Mouse (Mus musculus) stomach, embryonic 16.5 days (tissue): ENCODE data around the gene Naa80. TPM values are rescaled to one million over a fixed set of nuclear protein-coding genes. Genes with fewer than 3 reads are reported as not detected.

Source experiments
- ATAC-seq: fragments of 200-750 bp; cut with Nextera tagmentation; 2 replicates; pipeline ENCODE4 v1.8.0; 2017; ENCODE audit warnings: moderate number of reproducible peaks, moderate TSS enrichment; ENCODE audit not compliant: insufficient read depth, low FRiP score
- H3K27ac ChIP-seq: fragments of 300-500 bp; sonication (generic); 2 replicates; pipeline ENCODE4 v1.5.1; 2014; ENCODE audit warnings: low read length
- H3K27me3 ChIP-seq: fragments of 300-500 bp; sonication (generic); 2 replicates; pipeline ENCODE4 v1.6.1; 2014; ENCODE audit warnings: low read length, control low read depth, mixed read lengths; ENCODE audit not compliant: control insufficient read depth, insufficient read depth
- H3K36me3 ChIP-seq: fragments of 300-500 bp; sonication (generic); 2 replicates; pipeline ENCODE4 v1.6.1; 2014; ENCODE audit warnings: low read length; ENCODE audit not compliant: control insufficient read depth, insufficient read depth
- H3K4me1 ChIP-seq: fragments of 300-500 bp; sonication (generic); 2 replicates; pipeline ENCODE4 v1.6.1; 2014; ENCODE audit warnings: low read length, control low read depth, mixed read lengths; ENCODE audit not compliant: control insufficient read depth, insufficient read depth
- H3K4me2 ChIP-seq: fragments of 300-500 bp; sonication (generic); 2 replicates; pipeline ENCODE4 v1.6.1; 2014; ENCODE audit warnings: low read depth, low read length, mixed read lengths
- H3K4me3 ChIP-seq: fragments of 300-500 bp; sonication (generic); replicated peaks from 2 replicates; pipeline ENCODE4 v1.5.1; 2014; ENCODE audit warnings: mild to moderate bottlenecking, low read length
- H3K9ac ChIP-seq: fragments of 300-500 bp; sonication (generic); 2 replicates; pipeline ENCODE4 v1.6.1; 2014; ENCODE audit warnings: low read length
- H3K9me3 ChIP-seq: fragments of 300-500 bp; sonication (generic); replicated peaks from 2 replicates; pipeline ENCODE4 v1.6.1; 2016; ENCODE audit warnings: low read length, control low read depth; ENCODE audit not compliant: control insufficient read depth
- WGBS: fragments of 180-500 bp; shearing (Covaris S2); extraction: QIAGEN DNeasy Blood & Tissue Kit; methylation state at CpG from one replicate; pipeline ENCODE4 v1.1.7; 2014; 5-methylcytosine and 5-hydroxymethylcytosine counted together
- polyA plus RNA-seq: library from polyadenylated mRNA; unstranded; fragments of >200 nt; fragmentation: Nextera tagmentation; extraction: Ambion mirVana; gene quantifications from 2 replicates; pipeline ENCODE4 v1.2.1, GENCODE M21; 2015

Naa80 gene
- polyA plus RNA-seq, 1 experiment from 2014 or later, result 17.4 TPM

GRCm38 (mm10) chr9:107594281-107595062 lies 15.8 kb downstream of the Naa80 start:
- Histone ChIP-seq H3K27ac (no peak overlapping the region), H3K36me3 (peaks cover 22% of the 10 kb centered on the region), H3K4me2 (no peak overlapping the region), H3K27me3 (no peaks in the 10 kb centered on the region), H3K4me3 (no peak overlapping the region), H3K9ac (no peak overlapping the region), H3K9me3 (no peaks in the 10 kb centered on the region), H3K4me1 (peaks cover 10% of the 10 kb centered on the region)
- 74% methylated on average over 8 of the region's 8 CpGs for WGBS
- no peak for ATAC-seq

DNA sequence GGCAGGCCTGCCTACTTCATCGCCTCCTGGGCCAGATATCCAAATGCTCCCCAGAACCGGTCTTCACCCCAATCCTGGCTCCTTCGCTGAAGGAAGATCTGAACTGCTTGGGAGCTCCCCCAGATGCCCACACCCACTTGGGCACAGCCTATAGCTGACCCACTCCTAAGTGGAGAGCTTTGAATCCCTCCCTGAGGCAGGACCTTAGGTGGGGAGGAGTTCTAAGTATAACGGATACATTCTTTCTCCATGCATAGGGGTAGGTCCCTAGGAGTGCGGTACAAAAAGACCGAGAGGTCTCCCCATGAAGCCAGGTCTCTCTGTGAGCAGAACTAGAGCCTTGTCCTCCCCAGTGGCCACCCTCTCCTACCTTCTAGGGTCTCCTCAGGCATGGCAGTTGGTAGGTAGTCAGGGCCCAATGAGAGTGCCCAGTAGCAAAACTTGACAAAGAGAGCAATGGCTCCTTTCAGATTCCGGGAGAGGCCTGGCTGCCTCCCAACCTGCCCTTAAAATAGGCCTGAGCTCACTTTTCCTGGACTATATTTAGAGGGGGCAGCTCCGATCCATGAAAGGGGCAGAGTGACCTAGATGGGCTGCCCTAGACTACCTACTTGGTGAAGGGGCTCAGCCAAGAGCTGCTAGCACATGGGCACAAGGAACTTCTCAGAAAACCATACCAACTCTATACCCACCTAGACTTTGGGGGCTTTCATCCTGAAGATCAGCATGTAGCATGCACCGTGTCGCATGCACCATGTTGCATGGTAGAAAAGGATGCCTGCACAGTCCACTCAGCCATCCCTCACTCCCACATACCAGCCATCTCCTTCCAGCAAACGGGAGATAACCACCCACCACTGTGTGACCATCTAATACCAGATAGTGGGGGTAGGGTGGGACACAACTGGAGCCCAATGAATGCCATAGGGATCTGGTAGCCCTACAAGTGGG lies 18.2 kb downstream of the Naa80 start:
- Histone ChIP-seq H3K27me3 (no peaks in the 10 kb centered on the region), H3K27ac (no peak overlapping the region), H3K4me1 (no peaks in the 10 kb centered on the region), H3K4me3 (no peak overlapping the region), H3K9me3 (no peaks in the 10 kb centered on the region), H3K9ac (no peak overlapping the region), H3K36me3 (peaks cover 7% of the 10 kb centered on the region; the same call in 1 of the 2 replicates), H3K4me2 (no peak overlapping the region)
- WGBS, result 85% methylated on average over 11 of the region's 11 CpGs
- no peak for ATAC-seq

- WGBS, result 62% methylated on average over 5 of the region's 5 CpGs
- Histone ChIP-seq H3K9ac (no peak overlapping the region), H3K9me3 (no peaks in the 10 kb centered on the region), H3K27me3 (no peaks in the 10 kb centered on the region), H3K4me1 (0 out of 2 replicates have a peak, but pooled peaks cover 4% of the 10 kb centered on the region), H3K4me2 (no peak overlapping the region), H3K4me3 (no peak overlapping the region), H3K27ac (no peak overlapping the region), H3K36me3 (no peaks in the 10 kb centered on the region)
- ATAC-seq, result no peak
Observed at GRCm38 (mm10) chr9:107598385-107598784, 19.7 kb downstream of the Naa80 start.

DNA sequence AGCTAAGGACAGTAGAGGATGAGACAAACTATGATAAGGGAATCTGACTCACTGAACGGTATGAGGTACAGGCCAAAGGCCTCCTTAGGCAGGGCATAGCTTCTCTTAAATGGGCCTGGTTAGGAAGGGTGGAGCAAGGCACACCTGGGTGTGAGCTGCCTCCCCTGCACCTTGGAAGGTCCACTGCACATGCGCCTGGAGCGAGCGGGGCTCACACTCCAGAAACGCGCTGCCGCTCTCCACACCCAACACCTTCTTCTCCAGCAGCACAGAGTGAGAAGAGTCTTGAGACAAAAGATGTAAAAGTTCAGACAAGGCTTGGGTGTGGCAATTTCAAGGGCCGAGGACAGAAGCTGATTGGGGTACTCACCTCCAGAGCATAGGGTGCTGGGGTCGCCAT lies 20.7 kb downstream of the Naa80 start:
- Histone ChIP-seq H3K36me3 (no peaks in the 10 kb centered on the region), H3K9me3 (no peaks in the 10 kb centered on the region), H3K27me3 (no peaks in the 10 kb centered on the region), H3K4me2 (no peak overlapping the region), H3K4me3 (no peak overlapping the region), H3K27ac (no peak overlapping the region), H3K9ac (no peak overlapping the region), H3K4me1 (peaks cover 4% of the 10 kb centered on the region; the same call in 1 of the 2 replicates)
- ATAC-seq, result no peak
- 81% methylated on average over 9 of the region's 9 CpGs for WGBS

DNA sequence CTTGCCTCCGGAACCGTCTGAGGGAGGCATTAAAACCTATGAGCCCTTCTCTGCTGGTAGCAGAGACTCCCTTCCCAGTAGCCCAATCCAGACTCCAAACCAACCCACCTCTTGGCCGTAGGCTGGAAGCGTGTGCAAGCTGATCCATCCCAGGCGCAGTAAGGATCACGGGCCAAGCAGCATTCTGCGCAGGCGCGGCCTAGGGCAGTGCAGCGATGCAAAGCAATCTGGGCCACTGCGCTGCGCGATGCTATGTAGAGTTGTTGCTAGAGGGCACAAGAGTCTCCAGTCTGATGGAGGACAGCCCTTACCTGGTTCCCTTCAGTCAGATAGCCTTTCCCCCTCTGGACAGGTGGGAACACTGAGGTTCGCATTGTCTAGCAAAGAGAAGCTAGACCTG lies 21.2 kb downstream of the Naa80 start:
- 68% methylated on average over 14 of the region's 14 CpGs for WGBS
- H3K4me2 ChIP-seq, result no peak overlapping the region
- ATAC-seq, result no peak

DNA sequence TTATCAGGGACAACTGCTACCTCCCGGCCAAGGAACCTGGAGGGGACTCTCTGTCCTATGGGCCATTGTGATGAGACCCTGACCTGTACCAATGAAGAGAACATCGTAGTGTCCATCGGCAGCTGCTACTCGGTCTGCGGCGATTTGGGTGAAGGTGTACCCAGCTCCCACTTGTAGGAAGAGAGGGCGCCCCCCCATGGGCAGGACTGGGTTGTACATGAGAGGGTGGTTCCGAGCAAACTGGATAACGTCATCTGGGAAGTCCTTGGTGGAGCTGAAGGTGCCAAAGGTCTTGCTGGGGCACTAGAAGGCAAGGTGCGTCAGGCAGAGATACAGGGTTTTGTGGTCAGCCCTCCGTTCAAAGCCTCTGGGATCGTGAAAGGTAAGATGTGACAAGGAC lies 22.1 kb downstream of the Naa80 start:
- WGBS, result 74% methylated on average over 12 of the region's 12 CpGs

More for the DNA sequence above, 21.2 kb downstream of the Naa80 start:
- peaks cover 9% of the 10 kb centered on the region; the same call in 1 of the 2 replicates for H3K4me1 ChIP-seq
- H3K36me3 ChIP-seq, result no peaks in the 10 kb centered on the region
- no peak overlapping the region for H3K4me3 ChIP-seq
- no peaks in the 10 kb centered on the region for H3K27me3 ChIP-seq
- no peak overlapping the region for H3K27ac ChIP-seq
- H3K9me3 ChIP-seq, result no peaks in the 10 kb centered on the region
- H3K9ac ChIP-seq, result no peak overlapping the region; the same call in 1 of the 2 replicates

GRCm38 (mm10) chr9:107601275-107601674 lies 22.6 kb downstream of the Naa80 start:
- H3K4me3 ChIP-seq, result no peak overlapping the region
- H3K36me3 ChIP-seq, result no peaks in the 10 kb centered on the region
- no peaks in the 10 kb centered on the region for H3K9me3 ChIP-seq
- ATAC-seq, result no peak
- H3K27me3 ChIP-seq, result no peaks in the 10 kb centered on the region
- H3K27ac ChIP-seq, result no peak overlapping the region
- H3K4me2 ChIP-seq, result no peak overlapping the region
- H3K9ac ChIP-seq, result no peak overlapping the region
- 79% methylated on average over 11 of the region's 11 CpGs for WGBS
- H3K4me1 ChIP-seq, result peaks cover 14% of the 10 kb centered on the region; the same call in 1 of the 2 replicates

More for the DNA sequence above, 22.1 kb downstream of the Naa80 start:
- peaks cover 14% of the 10 kb centered on the region; the same call in 1 of the 2 replicates for H3K4me1 ChIP-seq
- no peak overlapping the region for H3K4me2 ChIP-seq
- no peak overlapping the region for H3K4me3 ChIP-seq
- ATAC-seq, result no peak
- H3K36me3 ChIP-seq, result no peaks in the 10 kb centered on the region
- no peak overlapping the region for H3K27ac ChIP-seq
- H3K9me3 ChIP-seq, result no peaks in the 10 kb centered on the region
- H3K27me3 ChIP-seq, result no peaks in the 10 kb centered on the region
- H3K9ac ChIP-seq, result no peak overlapping the region

GRCm38 (mm10) chr9:107602068-107602648 lies 23.5 kb downstream of the Naa80 start:
- H3K4me3 ChIP-seq, result no peak overlapping the region
- no peaks in the 10 kb centered on the region for H3K9me3 ChIP-seq
- peaks cover 18% of the 10 kb centered on the region; the same call in 1 of the 2 replicates for H3K4me1 ChIP-seq
- peak overlapping the region; percentile 44; the same call in 1 of the 2 replicates for H3K9ac ChIP-seq
- H3K27me3 ChIP-seq, result no peaks in the 10 kb centered on the region
- peak; percentile 67; the same call in 1 of the 2 replicates for ATAC-seq
- no peak overlapping the region for H3K27ac ChIP-seq
- no peaks in the 10 kb centered on the region for H3K36me3 ChIP-seq
- H3K4me2 ChIP-seq, result no peak overlapping the region; the same call in 1 of the 2 replicates
- WGBS, result 11% methylated on average over 10 of the region's 10 CpGs
